Mouse (Mus musculus) embryo, embryonic 11 days (tissue): ENCODE data around the gene Ank2.

Source experiments
- DNase-seq: peaks from one replicate; pipeline ENCODE4 v3.0.0-alpha.2; 2015

The Ank2 gene

DNA sequence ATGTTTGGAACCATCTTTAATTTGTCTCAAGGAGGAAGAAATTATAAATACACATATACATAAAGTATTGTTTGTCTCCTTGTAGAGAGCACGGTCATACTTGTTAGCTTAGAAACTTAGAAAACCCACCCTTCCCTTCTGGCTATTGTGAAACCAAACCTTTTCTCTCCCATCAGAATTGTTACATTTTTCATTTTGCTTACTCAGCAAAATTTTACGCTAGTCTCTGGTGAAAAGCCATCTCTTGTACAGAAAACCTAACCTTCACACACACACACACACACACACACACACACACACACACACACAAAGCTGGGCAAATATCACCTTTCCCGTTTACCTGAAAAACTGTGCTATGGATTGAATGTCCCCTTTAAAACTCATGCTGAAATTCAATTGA is 217.8 kb downstream of the Ank2 start:
- DNase-seq, result no peak

- DNase-seq, result no peak
These were observed 218.8 kb downstream of the Ank2 start for GRCm38 (mm10) chr3:127280376-127280775.

DNA sequence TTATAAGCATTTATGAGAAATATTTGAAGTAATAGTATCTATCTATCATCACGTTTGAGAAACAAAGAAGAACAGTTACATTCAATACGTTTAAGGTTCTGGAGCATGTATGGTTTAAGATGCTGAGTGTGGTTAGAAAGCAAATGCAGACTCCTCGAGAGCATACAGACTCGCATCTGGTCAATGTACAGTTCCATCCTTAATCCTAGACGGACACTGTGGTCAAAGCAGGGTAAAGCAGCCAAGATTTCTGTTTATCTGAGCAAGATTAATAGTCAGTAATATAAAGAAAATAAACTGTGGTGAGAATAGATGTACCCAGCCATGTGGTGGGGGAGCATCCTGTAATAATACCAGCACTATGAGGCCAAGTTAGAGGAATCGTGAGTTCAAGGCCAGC is 223.2 kb downstream of the Ank2 start:
- no peak for DNase-seq

DNA sequence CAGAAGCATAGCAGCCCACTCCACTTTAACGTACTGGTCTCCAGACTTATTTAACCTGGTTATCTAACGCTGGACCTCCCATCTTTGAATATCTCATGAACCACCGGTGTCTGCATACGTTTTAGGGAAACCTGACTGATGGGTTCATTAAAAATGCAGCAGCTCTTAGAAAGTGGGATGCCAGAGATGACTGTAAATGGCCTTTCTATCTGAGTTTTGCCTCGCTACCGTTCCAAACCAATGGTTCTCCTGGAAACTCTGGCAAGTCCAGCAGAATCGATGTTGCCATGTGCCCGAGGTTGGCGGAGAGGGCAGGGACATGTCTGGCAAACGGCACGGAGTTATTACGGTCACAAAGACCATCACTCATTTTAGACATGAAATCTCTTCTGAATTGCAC is 226.3 kb downstream of the Ank2 start:
- no peak for DNase-seq

GRCm38 (mm10) chr3:127269616-127270015 is 229.5 kb downstream of the Ank2 start:
- no peak for DNase-seq

GRCm38 (mm10) chr3:127267846-127268245 is 231.3 kb downstream of the Ank2 start:
- DNase-seq, result peak; percentile 59

DNA sequence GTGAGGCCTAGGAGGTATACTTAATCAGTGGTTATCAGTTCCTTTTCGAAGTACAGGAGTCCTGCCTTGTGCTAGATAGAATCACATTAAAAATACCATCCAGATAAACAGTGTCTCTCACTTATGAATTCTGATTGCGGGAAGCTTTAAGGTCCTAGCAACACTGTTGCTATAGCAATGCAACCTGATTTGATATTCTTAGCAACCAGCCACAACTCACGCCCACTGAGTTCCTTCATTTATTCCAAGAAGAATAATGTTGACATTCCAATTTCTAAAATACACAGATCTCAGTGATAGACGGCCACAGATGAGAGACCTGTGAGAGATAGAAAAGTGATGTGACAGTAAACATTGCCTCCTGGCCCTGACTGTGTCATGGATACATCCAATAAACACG is 233.4 kb downstream of the Ank2 start:
- DNase-seq, result no peak

DNA sequence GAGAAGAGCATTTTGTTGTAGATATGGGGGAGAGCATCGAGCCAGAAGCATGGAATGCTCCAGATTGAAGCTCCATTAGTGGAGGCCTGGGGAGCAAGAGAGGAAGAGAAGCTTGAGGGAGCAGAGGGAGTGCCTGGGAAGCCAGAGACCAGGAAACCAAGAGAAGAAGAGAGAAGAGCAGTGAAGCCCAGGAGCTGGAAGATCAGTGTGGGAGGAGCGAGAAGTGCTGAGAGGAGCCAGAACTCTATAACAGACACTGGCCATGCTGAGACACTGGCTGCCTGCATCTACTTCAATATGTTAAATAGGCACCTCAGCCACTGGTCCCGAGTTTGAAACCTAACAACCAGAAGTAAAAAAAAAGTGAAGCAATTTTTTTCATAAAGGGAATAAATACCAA is 234.0 kb downstream of the Ank2 start:
- DNase-seq, result no peak

DNA sequence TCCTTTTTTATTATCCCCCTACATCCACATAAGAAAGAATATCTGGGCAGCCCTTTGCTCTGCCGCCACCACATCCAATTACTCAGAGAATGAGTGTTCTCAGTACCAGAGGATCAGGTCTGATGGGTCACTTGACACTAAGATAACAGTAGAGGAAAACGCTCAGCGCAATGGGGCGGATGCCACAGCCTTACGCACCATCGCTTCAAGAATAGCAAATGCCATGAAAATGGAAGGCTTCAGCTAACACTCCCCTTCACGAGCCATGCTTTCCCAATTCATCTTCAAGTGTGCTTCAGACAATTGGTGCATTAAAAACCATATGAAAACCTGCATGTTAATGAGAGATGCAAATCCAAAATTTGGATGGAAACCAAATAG is 238.4 kb downstream of the Ank2 start:
- no peak for DNase-seq

- DNase-seq, result peak; percentile 34
These were observed 239.0 kb downstream of the Ank2 start for GRCm38 (mm10) chr3:127260007-127260785.

GRCm38 (mm10) chr3:127258466-127259075 is 240.6 kb downstream of the Ank2 start:
- no peak for DNase-seq

GRCm38 (mm10) chr3:127257969-127258368 is 241.2 kb downstream of the Ank2 start:
- DNase-seq, result no peak

GRCm38 (mm10) chr3:127257279-127257925 is 241.7 kb downstream of the Ank2 start:
- peak; percentile 92 for DNase-seq

DNA sequence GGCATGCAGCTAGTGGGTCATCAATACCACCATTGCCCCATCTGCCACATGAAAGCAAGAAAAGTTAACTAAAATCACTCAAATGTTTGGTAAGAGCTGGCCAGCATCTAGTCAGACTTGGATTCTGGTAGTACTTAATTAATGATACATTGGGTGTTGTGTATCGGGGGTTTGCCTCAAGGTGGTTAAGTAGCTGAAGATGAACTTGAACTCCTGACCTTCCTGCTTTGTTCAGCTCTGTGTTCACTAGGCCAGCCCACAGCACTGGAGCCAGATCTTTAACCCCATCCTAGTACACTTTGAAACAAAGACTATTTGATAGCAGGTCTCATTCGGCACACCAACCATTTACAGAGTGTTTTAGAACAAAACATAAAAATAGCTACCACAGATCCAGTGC is 242.5 kb downstream of the Ank2 start:
- DNase-seq, result no peak

DNA sequence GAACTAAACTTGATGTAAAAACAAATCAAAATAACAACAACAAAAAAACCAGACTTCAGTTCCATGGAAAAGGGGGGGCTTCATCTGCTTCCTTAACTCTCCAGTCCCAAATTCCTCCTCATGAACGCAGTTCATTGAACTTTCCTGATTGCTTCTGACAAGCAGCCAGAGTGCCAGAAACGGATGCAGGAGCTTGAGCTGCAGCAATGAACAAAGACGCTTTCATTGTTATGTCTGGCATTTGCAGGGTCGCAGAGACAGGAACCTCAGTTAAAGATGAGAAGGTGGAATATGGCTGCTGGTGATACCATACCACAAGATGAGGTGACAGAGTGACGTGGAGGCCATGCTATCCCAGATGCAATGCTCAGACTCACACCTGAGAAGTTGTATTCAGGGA is 248.2 kb downstream of the Ank2 start:
- DNase-seq, result no peak

DNA sequence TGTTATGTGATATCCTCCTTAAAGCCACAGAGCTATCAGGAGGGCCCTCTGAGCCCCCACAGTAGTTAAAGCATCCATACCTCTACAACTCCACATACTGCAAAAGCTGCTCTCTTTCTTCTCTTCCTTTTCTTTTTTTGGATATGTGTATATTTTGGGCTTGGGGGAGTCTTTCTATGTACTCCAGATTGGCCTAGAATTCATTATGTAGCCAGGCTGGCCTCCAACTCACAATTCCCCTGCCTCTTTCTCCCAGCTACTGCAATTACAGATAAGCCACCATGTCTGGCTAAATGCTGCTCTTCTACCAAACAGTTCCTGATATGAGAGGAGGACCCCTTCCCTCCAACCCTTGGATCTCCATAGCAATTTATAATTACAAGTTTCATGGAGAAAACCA is 250.5 kb downstream of the Ank2 start:
- no peak for DNase-seq

- DNase-seq, result no peak
These were observed 252.0 kb downstream of the Ank2 start for GRCm38 (mm10) chr3:127246989-127247708.

DNA sequence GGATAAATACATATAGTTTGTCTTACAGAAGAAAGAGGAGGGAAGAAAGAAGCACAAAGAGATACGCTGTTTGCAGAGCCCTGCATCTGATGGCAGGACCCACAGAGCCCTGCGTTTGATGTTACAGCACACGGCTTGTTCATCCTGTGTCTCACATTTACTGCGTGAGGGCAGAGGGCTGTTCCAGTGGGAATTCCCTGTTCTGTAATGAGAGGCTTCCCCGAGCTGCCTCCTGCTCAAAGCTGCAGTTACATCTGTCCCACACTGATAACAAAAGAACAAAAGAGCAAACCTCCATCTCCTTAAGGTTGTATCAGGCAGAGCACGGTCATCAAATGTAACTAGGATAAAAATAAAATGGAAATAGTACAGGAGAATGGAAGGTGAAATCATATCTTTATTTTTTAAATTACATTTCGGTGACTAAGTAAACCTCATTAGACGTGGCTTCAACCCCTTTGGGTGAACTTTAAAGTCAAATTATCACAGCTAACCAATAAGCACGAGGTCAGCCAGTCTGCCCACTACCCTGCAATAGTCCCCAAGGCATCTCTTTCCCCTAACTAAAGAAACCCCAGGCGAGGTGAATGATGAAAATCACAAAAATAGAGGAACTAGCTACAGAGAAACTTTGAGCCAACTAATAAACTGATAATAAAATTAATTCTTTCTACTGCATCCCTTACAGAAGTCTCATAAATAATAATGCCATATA is 255.1 kb downstream of the Ank2 start:
- DNase-seq, result peak; percentile 56

DNA sequence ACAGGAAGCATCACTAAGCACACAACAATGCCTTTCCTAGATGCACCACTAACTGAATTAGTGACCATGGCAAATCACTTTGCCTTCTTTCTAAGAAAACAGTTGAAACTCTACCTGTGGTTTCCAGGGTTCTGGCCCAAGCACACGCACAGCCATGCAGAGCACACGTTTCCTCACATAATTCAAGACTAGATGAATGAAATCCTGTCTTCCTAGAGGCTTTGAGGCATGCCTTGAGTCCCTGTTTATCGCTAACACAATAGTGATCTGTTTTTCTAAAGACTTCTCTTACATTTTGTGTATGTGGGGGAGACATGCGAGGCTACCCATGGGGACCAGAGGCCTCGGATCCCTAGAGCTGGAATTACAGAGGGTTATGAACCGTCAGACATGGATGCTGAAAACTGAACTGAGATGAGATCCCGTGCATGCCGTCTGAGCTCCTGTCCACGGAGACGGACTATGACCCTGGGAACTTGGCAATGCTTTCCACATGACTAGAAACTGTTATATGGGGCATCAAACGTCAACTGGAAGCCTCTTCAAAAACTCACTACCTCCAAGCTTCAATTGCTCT is 256.8 kb downstream of the Ank2 start:
- no peak for DNase-seq

GRCm38 (mm10) chr3:127235271-127235670 is 263.9 kb downstream of the Ank2 start:
- no peak for DNase-seq

GRCm38 (mm10) chr3:127225799-127226730 is 273.1 kb downstream of the Ank2 start:
- DNase-seq, result peak; percentile 82
